Mouse (Mus musculus) gastrocnemius, adult 2 months (tissue): ENCODE measurements around the gene Rasgrp3. TPM values are rescaled to one million over a fixed set of nuclear protein-coding genes. Genes with fewer than 3 reads are reported as not detected.

Experiments
- DNase-seq: peaks from one replicate; pipeline ENCODE4 v3.0.0; 2022
- H3K27ac ChIP-seq: fragments of 200-600 bp; 2 replicates; pipeline ENCODE4 v1.8.1; 2022; ENCODE audit warnings: mild to moderate bottlenecking
- H3K4me3 ChIP-seq: fragments of 200-600 bp; 2 replicates; pipeline ENCODE4 v1.8.1; 2022; ENCODE audit warnings: mild to moderate bottlenecking, moderate library complexity
- CTCF ChIP-seq: fragments of 200-600 bp; IDR thresholded peaks from 2 replicates; pipeline ENCODE4 v1.8.1; 2022; ENCODE audit warnings: antibody characterized with exemption, mild to moderate bottlenecking, moderate library complexity
- intact Hi-C: fragments of 180-260 bp; cut with DNase I; formaldehyde crosslinking; loops from one replicate; pipeline ENCODE4 v1.15.1; 2025
- total RNA-seq, 2 experiments: library from RNA; stranded (reverse); gene quantifications; 2 replicates each; pipeline ENCODE4 v1.2.3; 2021

The Rasgrp3 gene
- total RNA-seq, 2 experiments from 2014 or later, result 31.2 to 52.3 TPM

DNA sequence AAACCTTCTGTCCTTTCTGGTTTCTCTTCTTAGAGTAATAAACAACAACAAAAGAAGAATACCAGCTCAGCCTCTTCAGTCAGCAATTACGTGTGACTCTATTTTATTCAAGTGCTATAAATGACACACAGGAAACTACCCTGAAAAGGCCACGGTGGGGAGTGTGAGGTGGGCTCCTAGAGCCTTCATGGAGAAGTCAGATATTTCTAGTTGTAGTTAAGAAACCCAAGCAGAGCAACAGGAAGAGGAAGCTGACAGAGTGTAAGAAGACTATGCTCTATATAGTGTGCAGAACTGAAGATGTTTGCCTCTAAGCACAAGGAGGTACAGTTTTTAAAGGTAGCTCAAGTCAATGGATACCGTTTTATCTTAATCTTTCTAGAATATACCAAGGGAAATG lies 42.0 kb downstream of the Rasgrp3 start:
- intact Hi-C loops, result no loop called here
- TF ChIP-seq CTCF, result no peak
- DNase-seq, result no peak
- Histone ChIP-seq H3K4me3 (no peak overlapping the region), H3K27ac (no peak overlapping the region)

DNA sequence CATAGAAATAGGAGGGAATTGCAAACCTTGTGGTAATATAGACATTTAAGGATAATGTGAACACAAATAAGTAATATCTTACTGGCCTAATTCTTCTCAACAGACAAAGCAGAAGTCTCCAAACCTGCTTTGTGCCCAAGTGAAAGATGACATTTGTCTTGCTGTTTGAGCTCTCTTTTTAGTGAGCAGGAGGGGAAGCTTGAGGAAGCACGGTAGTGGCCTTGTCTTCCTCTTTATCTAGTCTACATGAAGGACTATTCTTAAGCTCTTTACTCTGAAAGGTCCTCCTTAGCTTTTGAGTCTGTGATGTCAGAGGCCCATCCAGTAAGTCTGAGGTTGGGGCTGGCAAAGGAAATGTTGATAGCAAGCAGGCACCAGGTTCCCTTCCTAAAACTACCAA lies 43.1 kb downstream of the Rasgrp3 start:
- no peak overlapping the region for H3K4me3 ChIP-seq
- intact Hi-C loops, result no loop called here

DNA sequence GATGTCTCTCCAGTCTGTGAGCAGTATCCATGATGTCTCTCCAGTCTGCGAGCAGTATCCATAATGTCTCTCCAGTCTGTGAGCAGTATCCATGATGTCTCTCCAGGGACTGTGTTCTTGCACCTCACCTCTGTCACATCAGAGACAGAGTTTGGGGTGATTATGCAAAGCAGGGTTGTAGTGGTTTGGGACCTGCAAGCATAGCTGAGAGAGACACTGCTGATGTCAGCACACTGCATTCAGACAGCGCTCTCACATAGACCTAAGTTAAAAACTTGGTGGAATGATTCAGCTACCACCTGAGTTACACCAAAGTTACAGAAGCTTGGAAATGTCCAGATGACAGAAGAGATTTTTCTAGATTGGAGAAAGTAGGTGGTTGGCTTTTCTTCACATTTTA lies 44.0 kb downstream of the Rasgrp3 start:
- Histone ChIP-seq H3K27ac (no peak overlapping the region), H3K4me3 (no peak overlapping the region)
- no peak for TF ChIP-seq CTCF
- DNase-seq, result no peak
- intact Hi-C loops, result no loop called here

More for the DNA sequence above, 43.1 kb downstream of the Rasgrp3 start:
- DNase-seq, result no peak
- TF ChIP-seq CTCF, result no peak
- no peak overlapping the region for H3K27ac ChIP-seq

DNA sequence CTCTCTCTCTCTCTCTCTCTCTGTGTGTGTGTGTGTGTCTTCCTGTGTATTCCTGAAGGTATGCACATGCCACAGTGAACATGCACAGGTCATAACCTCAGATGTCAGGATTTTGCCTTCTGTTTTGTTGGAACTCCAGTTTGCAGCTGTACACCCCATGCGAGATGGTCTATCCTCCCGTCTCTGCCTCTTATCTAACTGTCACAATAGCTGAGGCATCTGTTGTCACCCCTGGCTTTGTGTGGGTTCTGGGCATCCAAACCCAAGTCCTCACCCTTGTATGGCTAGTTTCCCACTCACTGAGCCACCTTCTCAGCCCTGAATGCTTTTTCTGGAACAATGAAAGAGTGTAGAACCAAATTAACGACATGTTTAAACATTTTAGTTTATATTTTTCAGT lies 44.7 kb downstream of the Rasgrp3 start:
- TF ChIP-seq CTCF, result no peak
- no peak overlapping the region for H3K4me3 ChIP-seq
- intact Hi-C loops, result no loop called here
- no peak overlapping the region for H3K27ac ChIP-seq
- DNase-seq, result no peak

DNA sequence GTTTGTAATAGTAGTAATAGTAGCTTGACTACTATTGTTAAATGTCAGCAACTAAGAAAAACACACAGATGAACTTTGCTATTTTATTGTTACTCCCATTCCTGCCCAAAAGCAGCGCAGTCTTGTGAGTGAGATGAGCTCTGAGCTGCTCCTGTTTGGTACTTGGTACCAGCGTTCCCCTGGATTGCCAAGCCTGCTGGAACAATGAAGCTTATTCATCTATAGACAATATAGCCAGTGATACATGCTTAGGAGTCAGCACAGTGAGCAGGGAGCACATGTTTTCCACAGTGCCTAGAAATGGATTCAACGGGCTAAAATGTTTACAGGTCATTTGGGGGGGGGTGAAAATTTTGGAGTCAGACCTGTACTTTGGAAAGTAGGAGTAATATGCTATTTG lies 50.5 kb downstream of the Rasgrp3 start:
- DNase-seq, result no peak
- Histone ChIP-seq H3K27ac (no peak overlapping the region), H3K4me3 (no peak overlapping the region)
- no peak for TF ChIP-seq CTCF
- intact Hi-C loops, result no loop called here

DNA sequence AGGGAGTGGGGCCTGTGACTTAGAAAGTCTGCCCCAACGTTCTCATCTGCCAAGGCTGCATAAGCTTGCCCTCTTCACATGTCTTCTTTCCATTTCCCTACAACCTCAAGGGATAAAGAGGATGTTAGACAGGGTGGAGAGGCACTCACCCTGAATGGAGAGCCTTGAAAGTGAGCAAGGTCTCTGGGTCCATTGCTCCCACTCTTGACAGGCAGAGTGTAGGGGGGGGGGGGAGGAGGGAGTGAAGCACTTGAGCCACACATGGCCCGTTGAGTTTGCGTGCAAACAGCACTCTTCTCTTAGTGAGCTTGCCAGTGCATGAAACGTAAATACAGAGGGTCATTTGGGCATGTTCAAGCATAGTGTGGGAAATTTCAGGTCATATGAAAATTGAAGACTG lies 59.5 kb downstream of the Rasgrp3 start:
- Histone ChIP-seq H3K4me3 (no peak overlapping the region), H3K27ac (no peak overlapping the region)
- TF ChIP-seq CTCF, result no peak
- DNase-seq, result no peak
- intact Hi-C loops, result no loop called here

DNA sequence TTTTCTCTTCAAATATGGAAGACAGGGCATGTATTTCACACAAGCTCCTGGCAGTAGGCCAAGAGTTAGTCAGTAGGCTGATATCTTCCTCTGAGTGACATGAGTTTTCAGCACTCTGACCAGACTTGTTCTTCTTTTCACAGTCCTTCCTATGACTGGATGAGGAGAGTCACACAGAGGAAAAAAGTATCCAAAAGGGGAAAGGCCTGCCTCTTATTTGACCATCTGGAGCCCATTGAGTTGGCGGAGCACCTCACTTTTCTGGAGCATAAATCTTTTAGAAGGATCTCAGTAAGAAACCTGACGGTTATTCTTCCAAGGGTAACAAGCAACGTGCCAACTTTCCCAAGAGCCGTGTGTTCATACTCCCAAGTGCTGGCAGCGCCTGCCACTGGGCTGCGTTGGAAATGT lies 62.5 kb downstream of the Rasgrp3 start:
- TF ChIP-seq CTCF, result no peak

DNA sequence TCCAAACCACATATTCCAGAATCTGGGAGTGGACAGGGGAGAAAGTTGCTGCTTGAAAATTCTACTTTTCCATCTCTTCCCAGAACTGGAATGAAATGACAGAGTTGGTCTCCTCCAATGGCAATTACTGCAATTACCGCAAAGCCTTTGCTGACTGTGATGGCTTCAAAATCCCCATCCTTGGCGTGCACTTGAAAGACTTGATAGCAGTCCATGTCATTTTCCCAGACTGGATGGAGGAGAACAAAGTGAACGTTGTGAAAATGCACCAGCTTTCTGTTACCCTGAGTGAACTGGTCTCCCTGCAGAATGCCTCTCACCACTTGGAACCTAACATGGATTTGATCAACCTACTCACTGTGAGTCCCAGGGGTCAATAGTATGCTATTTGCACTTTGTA lies 67.3 kb downstream of the Rasgrp3 start:
- no peak for DNase-seq
- intact Hi-C loops, result no loop called here
- TF ChIP-seq CTCF, result no peak
- no peak overlapping the region for H3K4me3 ChIP-seq
- peak overlapping the region; percentile 20; the same call in 1 of the 2 replicates for H3K27ac ChIP-seq

More for the DNA sequence above, 62.5 kb downstream of the Rasgrp3 start:
- no peak overlapping the region for H3K27ac ChIP-seq
- no peak overlapping the region for H3K4me3 ChIP-seq
- intact Hi-C loops, result no loop called here
- peak; percentile 30 for DNase-seq

DNA sequence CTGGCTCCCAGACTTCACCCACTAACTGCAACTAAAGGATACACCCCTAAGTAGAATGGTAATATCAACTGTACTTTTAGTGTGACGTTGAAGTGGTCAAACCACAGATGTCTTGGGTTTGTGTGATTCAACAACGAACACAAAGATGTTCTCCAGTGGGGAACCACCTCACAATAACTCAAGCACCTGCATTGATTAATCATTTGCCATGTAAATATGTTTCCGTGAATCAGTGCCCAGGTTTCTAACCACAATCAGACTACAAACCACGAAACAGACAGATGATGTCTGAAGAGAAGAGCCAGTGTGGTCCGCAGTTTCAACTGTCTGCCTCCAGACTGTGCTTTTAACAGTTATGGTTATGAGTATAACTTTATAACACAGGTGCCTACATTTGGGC lies 69.4 kb downstream of the Rasgrp3 start:
- no peak for TF ChIP-seq CTCF
- Histone ChIP-seq H3K4me3 (no peak overlapping the region), H3K27ac (no peak overlapping the region)
- DNase-seq, result no peak
- intact Hi-C loops, result no loop called here

DNA sequence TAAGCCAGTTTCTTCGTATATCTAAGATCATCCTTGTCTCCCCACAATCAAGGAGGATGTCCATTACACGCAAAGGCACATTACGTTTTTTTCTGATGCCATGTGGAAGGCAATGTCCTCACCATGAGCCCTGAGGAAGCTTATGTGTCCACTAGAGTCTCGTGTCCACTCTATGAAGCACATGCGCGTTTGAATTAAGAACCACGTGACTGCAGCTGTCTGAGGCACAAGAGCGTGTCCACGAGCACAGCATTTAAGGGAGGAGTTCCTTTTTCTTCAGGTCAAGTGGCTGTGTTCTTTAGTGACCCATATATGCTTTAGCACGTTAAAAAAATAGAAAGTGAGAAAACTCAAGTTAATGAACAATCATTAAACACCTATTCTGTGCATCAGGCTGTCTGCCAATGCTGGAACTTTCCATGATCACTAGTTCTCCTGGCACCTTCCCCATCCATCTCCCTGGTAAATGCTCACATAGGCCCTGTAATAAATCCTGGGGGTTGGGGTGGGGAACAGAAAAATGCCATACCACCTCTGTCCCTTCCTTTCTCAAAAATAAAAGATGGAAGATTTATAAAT lies 70.5 kb downstream of the Rasgrp3 start:
- DNase-seq, result no peak
- TF ChIP-seq CTCF, result no peak
- H3K27ac ChIP-seq, result no peak overlapping the region
- H3K4me3 ChIP-seq, result no peak overlapping the region
- intact Hi-C loops, result no loop called here

DNA sequence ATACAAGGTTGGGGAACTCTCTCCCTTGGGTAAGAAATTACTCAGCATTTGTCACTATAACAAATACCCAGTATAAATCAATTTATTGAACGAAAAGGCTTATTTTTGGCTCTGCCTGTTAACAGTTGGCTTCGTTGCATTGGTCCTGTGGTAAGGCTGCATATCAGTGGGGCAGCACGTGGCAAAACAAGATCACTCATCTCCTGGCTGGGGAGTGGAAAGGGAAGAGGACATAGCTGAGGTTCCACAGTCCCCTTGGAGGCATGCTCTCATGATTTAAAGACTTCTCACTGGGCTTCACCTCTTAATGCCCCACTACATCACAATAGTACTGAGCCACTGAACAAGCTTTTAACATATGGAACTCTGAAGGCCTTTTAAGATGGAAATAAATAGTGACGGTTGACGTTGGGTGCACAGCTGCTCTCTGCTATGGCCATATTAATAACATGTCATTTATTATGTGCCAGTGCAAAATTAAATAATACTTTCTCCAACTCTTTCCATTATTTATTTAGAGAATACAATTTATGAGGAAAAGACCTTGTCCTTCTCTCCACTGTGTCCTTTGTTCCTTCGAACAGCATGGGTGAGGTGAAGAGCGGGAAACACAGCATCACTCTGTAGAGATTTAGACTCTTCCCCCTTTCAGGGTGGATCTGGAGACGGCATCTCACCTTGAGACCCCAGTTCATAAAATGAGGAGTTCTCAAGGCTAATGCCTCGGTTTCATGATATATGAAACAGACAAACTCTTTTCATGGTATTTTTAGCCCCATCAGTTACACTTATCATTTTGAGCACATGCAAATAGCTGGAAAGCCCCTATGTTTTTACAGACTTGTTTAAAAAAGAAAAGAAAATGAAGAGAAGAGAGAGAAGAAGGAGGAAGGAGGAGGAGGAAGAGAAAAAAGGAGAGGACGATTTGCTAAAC lies 71.3 kb downstream of the Rasgrp3 start:
- Histone ChIP-seq H3K27ac (no peak overlapping the region), H3K4me3 (no peak overlapping the region)
- intact Hi-C loops, result no loop called here
- TF ChIP-seq CTCF, result no peak
- DNase-seq, result no peak

DNA sequence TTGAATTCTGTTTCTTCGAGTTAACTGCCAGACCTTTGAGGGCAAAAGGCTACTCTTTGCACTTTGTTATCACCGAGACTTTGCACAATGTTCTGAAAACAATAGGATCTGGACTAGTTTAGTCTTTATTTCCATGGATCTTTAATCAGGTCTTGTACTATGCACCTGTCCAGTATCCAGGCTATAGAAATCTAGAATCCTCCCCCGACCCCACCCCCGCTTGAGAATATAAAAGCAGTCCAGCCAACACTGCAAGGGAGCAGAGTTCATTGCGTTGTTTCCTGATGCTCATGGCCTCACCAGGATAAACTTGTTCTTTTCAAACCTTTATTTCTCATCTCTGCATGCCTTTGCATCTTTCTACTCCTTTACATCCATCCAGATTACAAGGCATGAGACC lies 73.6 kb downstream of the Rasgrp3 start:
- no peak for DNase-seq
- H3K27ac ChIP-seq, result no peak overlapping the region
- TF ChIP-seq CTCF, result no peak
- intact Hi-C loops, result no loop called here
- no peak overlapping the region for H3K4me3 ChIP-seq

DNA sequence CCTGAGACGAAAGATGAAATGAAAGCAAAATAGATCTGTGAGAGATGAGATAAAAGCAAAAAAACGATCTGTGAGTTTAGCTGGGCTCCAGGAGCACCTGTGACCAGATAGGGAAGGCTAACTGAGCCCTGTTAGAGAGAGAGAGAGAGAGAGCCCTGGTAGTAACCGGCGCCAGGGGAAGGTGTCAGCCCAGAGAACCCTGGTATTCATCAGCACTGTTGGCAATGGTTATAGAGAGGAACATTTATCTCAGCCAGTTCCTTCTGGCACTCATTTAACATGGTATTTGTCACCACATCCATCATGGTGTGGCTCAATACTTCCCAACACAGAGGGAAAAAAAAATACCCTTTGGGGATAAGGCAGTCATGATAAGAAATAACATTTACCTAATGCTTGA lies 80.9 kb downstream of the Rasgrp3 start:
- TF ChIP-seq CTCF, result no peak
- DNase-seq, result no peak
- H3K27ac ChIP-seq, result no peak overlapping the region
- intact Hi-C loops, result no loop called here
- no peak overlapping the region for H3K4me3 ChIP-seq
